Mouse (Mus musculus): Measurements from ENCODE around the gene E4f1. TPM values are rescaled to one million over a fixed set of nuclear protein-coding genes. Genes with fewer than 3 reads are reported as not detected.

Gene E4f1
- total RNA-seq (2021): 10 to 100 TPM; 11.0 to 12.4 TPM

GRCm38 (mm10) chr17:24469910-24470602 is at the start of gene E4f1, which contains the start of gene Pgp:
Gene E4f1 (minus strand): TSS chr17:24470313.
Gene Pgp (plus strand): TSS chr17:24470392.
- peak; percentile 97 to 99 for DNase-seq
- intact Hi-C loops (cut with DNase I): no loop called here

- intact Hi-C loops (cut with DNase I): no loop called here
- DNase-seq: peak in 1 of 2 experiments; percentile 15
Measured at GRCm38 (mm10) chr17:24514270-24515257, 44.5 kb upstream of the E4f1 start.

GRCm38 (mm10) chr17:24513609-24514008 is 43.5 kb upstream of the E4f1 start:
- peak; percentile 53 to 63 for DNase-seq
- intact Hi-C loops (cut with DNase I): loop anchor here (2.0 kb wide), 1 partner anchor 19 kb away; no protein-coding TSS in a partner anchor

GRCm38 (mm10) chr17:24507806-24508460 is 37.8 kb upstream of the E4f1 start:
- no peak for DNase-seq
- intact Hi-C loops (cut with DNase I): no loop called here

GRCm38 (mm10) chr17:24507129-24507664 is 37.1 kb upstream of the E4f1 start:
- no peak for DNase-seq
- intact Hi-C loops (cut with DNase I): no loop called here

- DNase-seq: peak; percentile 24 to 28
- intact Hi-C loops (cut with DNase I): no loop called here
Measured at GRCm38 (mm10) chr17:24506332-24507070, 36.4 kb upstream of the E4f1 start.

- intact Hi-C loops (cut with DNase I): no loop called here
- no peak for DNase-seq
Measured at GRCm38 (mm10) chr17:24505286-24505955, 35.3 kb upstream of the E4f1 start.

- intact Hi-C loops (cut with DNase I): no loop called here
- DNase-seq: no peak
Measured at GRCm38 (mm10) chr17:24504085-24504484, 34.0 kb upstream of the E4f1 start.

- intact Hi-C loops (cut with DNase I): no loop called here
- no peak for DNase-seq
Measured at GRCm38 (mm10) chr17:24502208-24502607, 32.1 kb upstream of the E4f1 start.

GRCm38 (mm10) chr17:24496026-24496425 is 25.9 kb upstream of the E4f1 start:
- no peak for DNase-seq
- intact Hi-C loops (cut with DNase I): no loop called here

GRCm38 (mm10) chr17:24495443-24495842 is 25.3 kb upstream of the E4f1 start:
- intact Hi-C loops (cut with DNase I): loop anchor here (2.0 kb wide), 2 partner anchors 17 to 43 kb away; no protein-coding TSS in a partner anchor
- no peak for DNase-seq

- peak; percentile 39 to 57 for DNase-seq
- intact Hi-C loops (cut with DNase I): loop anchor here (2.0 to 5.0 kb wide), 4 partner anchors 18 to 173 kb away; partner anchors contain the start of gene Zfp598
Measured at GRCm38 (mm10) chr17:24494627-24495335, 24.7 kb upstream of the E4f1 start.

- DNase-seq: no peak
- intact Hi-C loops (cut with DNase I): loop anchor here (5.0 kb wide), 2 partner anchors 137 to 177 kb away; partner anchors contain the start of gene Zfp598
Measured at GRCm38 (mm10) chr17:24490399-24490798, 20.3 kb upstream of the E4f1 start.

- intact Hi-C loops (cut with DNase I): loop anchor here (5.0 kb wide), 2 partner anchors 138 to 178 kb away; partner anchors contain the start of gene Zfp598
- DNase-seq: no peak
Measured at GRCm38 (mm10) chr17:24489265-24490030, 19.3 kb upstream of the E4f1 start.

GRCm38 (mm10) chr17:24488662-24489264 is 18.6 kb upstream of the E4f1 start:
- DNase-seq: peak; percentile 32 to 36
- intact Hi-C loops (cut with DNase I): no loop called here

GRCm38 (mm10) chr17:24488186-24488661 is 18.1 kb upstream of the E4f1 start, which contains the start of gene Caskin1:
Gene Caskin1 (plus strand): TSS chr17:24488601.
- DNase-seq: no peak
- intact Hi-C loops (cut with DNase I): no loop called here
